Mouse (Mus musculus) hematopoietic stem cell, adult 5-6 weeks (primary cell): ENCODE results near the gene Crocc. TPM values are rescaled to one million over a fixed set of nuclear protein-coding genes. Genes with fewer than 3 reads are reported as not detected.

ENCODE experiments used
- ATAC-seq, 2 experiments: fragments of 125-278 bp in 1 of 2; replicated peaks in 1 of 2; 2 replicates each; pipeline ENCODE4 v1.8.0; 2016 to 2017; ENCODE audit warnings: inconsistent platforms in 2 of 2, mild to moderate bottlenecking in 2 of 2, moderate number of reproducible peaks in 2 of 2, low read depth in 1 of 2, moderate TSS enrichment in 1 of 2; ENCODE audit not compliant: low FRiP score in 2 of 2, poor library complexity in 2 of 2, severe bottlenecking in 2 of 2, insufficient read depth in 1 of 2, low TSS enrichment in 1 of 2
- total RNA-seq: library from RNA; stranded (forward); fragments of 172-1452, 232-1000 nt; gene quantifications from 2 replicates; pipeline ENCODE4 v1.2.3, GENCODE M21; 2017

The Crocc gene
- total RNA-seq = 8.3 and 9.9 TPM in 2 replicates

- peak; percentile 88 to 89 for ATAC-seq
Measured at GRCm38 (mm10) chr4:141060426-141061301, at the start of gene Crocc. Gene Crocc, minus strand, starts transcription at chr4:141060550.

GRCm38 (mm10) chr4:141108196-141108732 lies 47.9 kb upstream of the Crocc start:
- no peak for ATAC-seq

- ATAC-seq = no peak
Measured at GRCm38 (mm10) chr4:141106526-141107183, 46.3 kb upstream of the Crocc start.

GRCm38 (mm10) chr4:141101855-141102254 lies 41.5 kb upstream of the Crocc start:
- ATAC-seq = no peak; a peak in 1 of 4 replicates

DNA sequence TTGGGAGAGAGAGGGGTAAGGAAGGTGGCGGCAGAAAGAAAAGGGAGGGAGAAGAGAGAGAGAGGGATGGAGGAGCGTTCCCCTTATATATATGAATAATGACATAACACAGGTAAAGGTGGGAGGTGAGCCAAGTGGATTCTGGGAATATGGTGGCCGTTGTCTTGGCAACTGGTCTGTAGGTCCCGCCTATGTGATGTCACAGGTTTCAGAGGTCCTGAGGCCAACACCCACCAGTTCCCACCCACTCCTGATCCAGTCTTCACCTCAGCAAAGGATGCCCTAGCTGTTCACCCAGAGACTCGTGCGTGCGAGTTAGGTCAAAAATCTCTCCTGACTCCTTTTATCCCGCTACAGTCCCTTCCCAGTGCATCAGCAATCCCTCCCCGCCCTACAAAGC lies 40.9 kb upstream of the Crocc start:
- ATAC-seq = no peak

DNA sequence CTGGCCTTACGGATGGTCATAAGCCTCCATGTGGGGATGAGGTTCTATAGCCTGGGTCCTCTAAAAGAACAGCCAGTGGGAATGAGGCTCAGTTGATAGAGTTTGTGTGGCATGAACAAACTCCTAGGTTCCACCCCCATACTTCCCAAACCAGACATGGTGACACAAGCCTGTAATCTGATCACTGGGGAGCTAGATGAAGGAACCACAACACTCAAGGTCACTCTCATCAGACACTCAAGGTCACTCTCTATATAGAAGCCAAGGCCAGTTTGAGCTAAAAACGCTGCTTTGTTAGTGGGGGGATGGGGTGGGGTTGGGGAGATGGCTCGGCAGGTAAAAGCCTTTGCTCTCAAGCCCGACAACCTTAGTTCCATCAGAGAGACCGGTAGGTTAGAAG lies 39.6 kb upstream of the Crocc start:
- no peak for ATAC-seq

- ATAC-seq = no peak
Measured at GRCm38 (mm10) chr4:141098935-141099334, 38.6 kb upstream of the Crocc start.

- ATAC-seq = no peak
Measured at GRCm38 (mm10) chr4:141096710-141097109, 36.4 kb upstream of the Crocc start.

DNA sequence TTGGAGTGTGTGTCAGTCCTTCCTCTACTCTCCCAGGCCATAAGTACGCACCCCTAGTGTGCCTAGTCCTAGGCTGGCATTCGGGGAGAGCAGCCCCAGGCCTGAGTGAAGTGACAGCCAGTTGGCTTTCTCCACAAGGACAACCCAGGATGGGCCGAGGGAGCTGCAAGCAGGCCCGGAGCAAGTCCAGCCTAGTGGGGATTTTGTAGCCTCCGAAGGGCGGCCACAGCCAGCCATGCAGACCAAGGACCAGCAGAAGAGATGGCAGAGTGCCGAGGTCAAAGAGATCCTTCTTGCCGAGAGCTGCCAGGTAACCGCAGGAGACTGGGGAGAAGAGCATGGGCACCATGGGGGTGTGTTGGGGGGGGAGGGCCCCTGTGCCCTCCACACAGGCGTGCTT lies 34.7 kb upstream of the Crocc start:
- ATAC-seq = no peak

- ATAC-seq = no peak; a peak in 1 of 4 replicates
Measured at GRCm38 (mm10) chr4:141088714-141089113, 28.4 kb upstream of the Crocc start.

- ATAC-seq = no peak
Measured at GRCm38 (mm10) chr4:141088033-141088432, 27.7 kb upstream of the Crocc start, which contains the start of gene Spata21. Gene Spata21, plus strand, starts transcription at chr4:141088333.

- ATAC-seq = no peak
Measured at GRCm38 (mm10) chr4:141086862-141087261, 26.5 kb upstream of the Crocc start.

- no peak for ATAC-seq
Measured at GRCm38 (mm10) chr4:141078510-141079137, 18.3 kb upstream of the Crocc start.

GRCm38 (mm10) chr4:141077681-141078509 lies 17.5 kb upstream of the Crocc start, which contains the start of gene Necap2:
Gene Necap2, minus strand, starts transcription at chr4:141078357.
- ATAC-seq = peak; percentile 94

DNA sequence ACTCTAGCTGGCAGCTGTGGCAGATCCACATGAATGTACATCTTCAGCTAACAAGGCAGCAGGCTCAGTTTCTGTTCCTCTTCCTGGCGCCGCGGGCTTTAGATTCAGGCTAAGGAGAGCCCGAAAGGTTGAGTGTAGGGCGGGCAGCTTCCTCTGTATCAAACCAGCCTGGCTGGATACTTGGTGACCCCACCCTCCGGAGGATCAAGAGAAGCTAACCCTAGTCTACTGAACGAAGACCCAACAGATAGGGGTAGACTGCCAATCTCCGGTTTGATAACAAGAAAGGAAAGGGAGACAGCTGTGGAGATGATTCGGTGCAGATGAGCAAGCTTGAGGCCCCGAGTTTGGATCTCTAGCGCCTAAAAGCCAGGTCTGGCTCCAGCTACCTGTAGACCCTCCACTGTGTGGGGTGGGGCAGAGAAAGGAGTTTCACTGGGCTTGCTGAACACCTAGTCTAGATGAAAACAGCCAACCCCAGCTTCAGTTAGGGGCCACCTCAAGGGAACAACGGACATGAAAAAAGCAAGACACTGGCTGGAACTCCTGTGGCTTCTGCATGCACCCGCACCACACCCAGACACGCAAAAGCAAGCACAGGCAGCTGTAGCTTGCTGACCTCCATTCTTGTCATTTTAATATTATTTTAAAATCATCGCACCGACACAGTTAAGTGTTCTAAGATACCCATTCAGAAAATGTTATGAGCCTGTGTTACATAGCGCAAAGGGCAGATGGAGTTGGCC lies 16.6 kb upstream of the Crocc start:
- peak; percentile 38 to 46 for ATAC-seq

DNA sequence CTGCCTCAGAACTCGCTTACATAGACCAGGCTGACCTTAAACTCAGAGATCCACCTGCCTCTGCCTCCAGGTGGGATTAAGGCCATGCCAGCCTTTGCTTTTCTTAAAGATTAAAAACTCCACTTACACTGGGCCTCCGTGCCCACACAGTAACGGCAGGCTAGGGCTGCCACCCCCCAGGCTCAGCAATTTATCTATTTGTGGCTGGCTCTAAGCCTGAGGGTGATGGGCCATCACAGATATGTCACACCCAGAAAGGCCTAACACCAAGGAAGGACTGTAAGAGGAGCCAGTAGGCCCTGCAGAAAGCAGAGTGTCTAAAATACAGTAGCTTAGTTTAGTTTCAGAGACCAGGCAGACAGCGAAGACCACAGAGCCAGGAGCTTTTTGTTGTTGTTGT lies 13.8 kb upstream of the Crocc start:
- ATAC-seq = no peak
